Mouse (Mus musculus): Measurements from ENCODE around the gene Meltf.
A peak's percentile ranks its signal among the peaks of the same experiment; 100 is the strongest.

Meltf gene

DNA sequence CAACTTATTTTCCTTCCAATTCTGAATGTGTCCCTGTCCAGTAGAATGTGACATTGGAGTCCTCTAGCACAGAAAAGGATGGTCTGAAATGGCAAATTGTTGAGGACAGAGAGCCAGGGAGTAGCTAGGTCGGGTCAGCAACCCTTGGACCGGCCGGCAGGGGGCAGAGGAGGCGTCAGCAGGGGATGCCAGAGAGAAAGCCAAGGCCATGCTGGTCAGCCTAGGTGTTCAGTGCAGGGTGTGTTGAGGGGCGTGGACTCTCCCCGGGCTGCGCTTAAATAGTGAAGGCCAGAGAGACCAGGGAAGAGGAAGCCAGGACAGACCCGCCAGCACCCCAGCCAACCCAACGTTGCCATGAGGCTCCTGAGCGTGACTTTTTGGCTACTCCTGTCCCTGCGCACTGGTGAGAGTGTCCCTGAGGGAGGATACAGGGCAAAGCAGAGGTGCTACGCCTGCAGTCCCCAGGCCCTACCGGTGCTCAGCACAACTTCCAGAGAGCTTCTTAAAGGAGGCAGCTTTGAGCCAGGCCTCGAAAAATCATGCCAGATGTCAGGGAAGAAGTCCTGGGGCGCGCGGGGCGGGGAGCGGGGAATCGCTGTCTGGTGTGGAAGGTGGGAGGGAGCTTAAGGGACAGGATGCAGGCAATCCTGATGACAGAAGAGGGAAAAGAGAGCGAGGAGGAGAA lies at the start of gene Meltf:
Gene Meltf, plus strand, starts transcription at position 238 of the 685 bp plus-strand sequence.
- DNase-seq (ENCODE audit: low spot score in 2 of 2), result peak in 1 of 2 experiments; percentile 63

GRCm38 (mm10) chr16:31830726-31831125 lies 47.9 kb upstream of the Meltf start:
- no peak for DNase-seq (ENCODE audit: low spot score in 2 of 2)

- no peak for DNase-seq (ENCODE audit: low spot score in 2 of 2)
Observed at GRCm38 (mm10) chr16:31832630-31833422, 45.8 kb upstream of the Meltf start.

DNA sequence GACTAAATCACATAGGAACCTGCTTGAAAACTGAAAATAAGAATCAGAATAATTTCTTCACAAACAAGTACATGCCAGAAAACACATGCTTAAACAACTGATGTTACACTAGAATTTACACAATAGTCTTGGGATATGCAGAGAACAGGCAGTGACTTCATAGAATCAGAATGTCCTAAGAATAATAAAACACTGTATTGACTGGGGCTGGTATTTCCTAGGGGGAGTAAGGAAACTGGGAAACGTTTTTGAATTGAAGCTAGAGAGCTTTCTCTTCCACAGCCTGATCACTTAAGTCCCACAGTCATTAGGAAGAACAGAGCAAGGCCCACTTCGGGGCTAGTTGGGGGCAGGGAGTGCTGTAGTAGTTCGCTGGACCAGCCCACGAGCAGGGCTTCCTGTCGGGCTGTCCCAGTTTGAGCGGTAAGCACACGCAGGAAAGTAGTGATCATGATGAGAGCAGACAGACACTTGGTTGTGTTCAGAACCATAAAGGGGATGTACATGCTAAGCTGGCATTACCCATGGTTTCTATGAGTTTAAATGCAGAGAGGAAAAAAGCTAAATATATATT lies 44.5 kb upstream of the Meltf start:
- DNase-seq (ENCODE audit: low spot score in 2 of 2), result no peak

- DNase-seq (ENCODE audit: low spot score in 2 of 2), result no peak
Observed at GRCm38 (mm10) chr16:31834662-31835318, 43.8 kb upstream of the Meltf start.

GRCm38 (mm10) chr16:31837362-31837761 lies 41.2 kb upstream of the Meltf start:
- DNase-seq (ENCODE audit: low spot score in 2 of 2), result no peak

GRCm38 (mm10) chr16:31844246-31844645 lies 34.4 kb upstream of the Meltf start:
- DNase-seq (ENCODE audit: low spot score in 2 of 2), result no peak

DNA sequence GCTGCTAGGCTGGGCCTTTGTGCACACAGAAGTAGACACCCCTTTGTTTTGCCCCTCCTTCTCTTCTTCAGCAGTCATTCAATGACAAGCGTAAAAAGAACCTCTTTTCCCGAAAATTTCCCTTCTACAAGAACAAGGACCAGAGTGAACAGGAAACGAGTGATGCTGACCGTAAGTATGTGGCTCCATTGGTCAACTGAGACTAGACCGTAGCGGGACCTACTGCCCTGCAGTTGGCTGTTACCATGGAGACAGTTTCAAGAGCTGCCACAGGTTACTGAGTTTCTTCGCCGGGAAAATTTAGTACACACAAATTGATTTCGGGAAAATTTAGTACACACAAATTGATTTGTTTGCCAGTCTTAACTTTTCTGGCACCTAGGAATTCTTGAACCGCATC lies 31.8 kb upstream of the Meltf start:
- no peak for DNase-seq (ENCODE audit: low spot score in 2 of 2)

GRCm38 (mm10) chr16:31863920-31864319 lies 14.7 kb upstream of the Meltf start:
- DNase-seq (ENCODE audit: low spot score in 2 of 2), result no peak

DNA sequence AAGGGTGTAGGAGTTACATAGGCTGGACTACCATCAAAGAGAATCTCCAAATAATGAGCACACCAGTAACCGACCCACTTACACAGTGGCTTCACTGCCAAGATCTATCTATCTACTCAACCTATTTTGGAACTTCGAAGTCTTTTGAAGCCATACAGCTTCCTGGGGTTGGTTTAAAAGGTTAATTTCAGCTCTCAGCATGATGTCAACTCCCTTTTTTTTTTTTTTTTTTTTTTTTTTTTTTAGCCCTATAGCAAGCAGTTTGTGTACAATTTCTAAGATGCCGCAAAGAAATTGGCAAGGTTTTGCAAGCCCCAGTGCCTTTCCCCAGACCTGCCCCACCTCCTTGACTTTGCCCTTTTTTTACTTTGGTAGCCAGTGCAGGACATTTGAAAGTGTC lies 13.4 kb upstream of the Meltf start:
- DNase-seq (ENCODE audit: low spot score in 2 of 2), result no peak

DNA sequence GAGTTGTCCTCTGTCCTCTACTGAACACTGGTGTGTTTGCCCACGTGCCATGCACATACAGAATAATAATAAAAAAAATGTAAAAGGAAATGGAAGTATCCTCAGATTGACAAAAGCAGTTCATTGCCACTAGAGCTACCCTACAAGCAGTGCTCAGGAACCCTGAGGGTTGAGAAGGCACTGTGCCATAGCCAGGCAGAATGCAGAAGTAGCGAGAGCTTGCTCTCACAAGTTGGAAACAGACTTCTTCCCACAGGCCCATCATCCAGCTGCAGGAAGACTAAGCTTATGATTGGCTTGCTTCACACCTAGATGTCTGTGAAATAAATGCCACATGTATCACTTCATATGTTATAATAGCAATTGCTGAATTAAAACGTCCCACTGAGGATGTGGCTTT lies 11.7 kb upstream of the Meltf start:
- no peak for DNase-seq (ENCODE audit: low spot score in 2 of 2)

DNA sequence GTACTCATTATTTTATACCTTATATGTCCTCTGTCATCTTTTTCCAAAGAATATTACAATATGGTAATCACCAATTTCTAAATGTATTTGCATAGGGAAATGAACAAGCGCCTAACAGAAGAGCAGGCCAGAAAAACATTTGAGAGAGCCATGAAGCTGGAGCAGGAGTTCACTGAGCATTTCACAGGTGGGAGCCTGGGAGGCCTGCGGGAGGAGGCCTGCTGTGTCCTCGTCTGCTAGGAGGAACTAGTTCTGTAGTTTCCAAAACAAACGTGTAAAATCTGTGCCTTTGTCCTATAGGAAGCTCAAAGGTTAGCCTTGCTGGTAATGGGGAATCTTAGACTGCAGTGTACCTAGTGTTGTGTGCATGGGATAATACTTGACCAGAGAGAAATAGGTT lies 10.9 kb upstream of the Meltf start:
- DNase-seq (ENCODE audit: low spot score in 2 of 2), result no peak

DNA sequence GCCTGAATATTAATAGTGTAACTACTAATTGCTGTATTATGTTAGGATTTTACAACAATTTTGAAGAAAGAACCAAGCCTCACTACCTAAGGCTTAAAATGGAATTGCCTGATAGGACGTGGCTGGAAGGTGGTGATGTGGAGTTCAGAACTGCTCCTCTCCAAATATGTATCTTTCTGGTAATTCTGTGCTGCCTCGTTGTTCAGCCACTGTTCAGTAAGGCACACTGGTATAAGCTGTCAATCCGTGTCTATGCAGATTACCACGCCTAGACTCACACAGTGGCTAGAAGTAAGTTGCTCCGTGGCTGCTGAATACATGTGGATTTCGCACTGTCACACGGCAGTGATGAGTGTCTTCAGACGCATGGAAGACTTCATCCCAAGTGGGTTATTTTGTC lies 4.9 kb upstream of the Meltf start:
- DNase-seq (ENCODE audit: low spot score in 2 of 2), result no peak

DNA sequence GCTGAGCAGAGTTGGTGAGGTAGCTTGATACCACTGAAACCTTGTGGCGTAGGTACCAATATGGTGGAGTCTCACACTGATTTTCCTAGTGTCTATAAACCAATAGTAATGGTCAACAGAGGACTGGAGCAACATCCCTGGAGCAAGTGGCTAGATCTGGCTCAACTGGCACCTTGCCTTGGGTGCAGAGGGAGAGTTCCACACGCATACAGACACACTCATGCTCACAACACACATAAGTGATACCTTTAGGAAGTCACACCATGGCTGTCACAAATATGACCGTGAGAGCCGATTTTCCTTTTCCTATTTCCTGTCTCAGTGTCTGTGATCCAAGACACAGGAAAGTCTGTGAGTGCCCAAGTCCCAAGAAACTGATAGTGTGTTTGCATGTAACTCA lies 3.2 kb upstream of the Meltf start:
- DNase-seq (ENCODE audit: low spot score in 2 of 2), result no peak

DNA sequence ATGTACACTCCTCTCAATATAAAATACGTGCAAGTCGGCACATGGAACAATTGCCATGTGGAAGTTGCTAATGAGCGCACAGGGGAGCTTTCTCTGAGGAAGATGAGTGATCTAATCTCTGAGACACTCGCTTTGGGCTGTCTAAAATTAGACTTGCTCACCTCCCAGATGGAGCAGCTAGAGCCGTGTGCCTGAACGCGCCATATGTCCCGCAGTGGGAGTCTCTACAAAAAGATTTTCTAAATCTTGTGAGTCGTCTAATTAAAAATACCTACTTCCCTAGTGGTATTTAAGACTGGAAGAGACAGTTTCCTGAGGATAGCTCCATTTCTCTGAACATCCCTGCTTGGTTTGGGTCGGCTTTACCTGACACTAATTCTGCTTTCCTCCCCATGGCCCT lies 2.2 kb upstream of the Meltf start:
- DNase-seq (ENCODE audit: low spot score in 2 of 2), result no peak

DNA sequence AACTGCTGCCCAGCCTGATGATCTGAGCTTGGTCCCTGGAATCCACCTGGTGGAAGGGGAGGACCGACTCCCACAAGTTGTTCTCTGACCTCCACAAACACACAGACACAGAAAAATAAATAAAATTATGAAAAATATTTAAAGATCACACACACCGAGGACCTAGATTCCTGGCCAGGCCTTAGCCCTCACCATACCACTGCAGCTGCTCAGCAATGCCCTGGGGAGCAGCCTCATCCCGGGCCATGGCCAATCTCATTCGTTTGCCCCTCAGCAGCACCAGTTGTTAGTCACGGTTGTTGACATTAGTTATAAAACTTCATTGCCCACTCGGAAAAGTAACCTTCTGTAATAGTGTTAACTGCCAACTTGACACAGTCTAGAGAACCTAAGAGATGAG lies 558 bp upstream of the Meltf start:
- no peak for DNase-seq (ENCODE audit: low spot score in 2 of 2)

DNA sequence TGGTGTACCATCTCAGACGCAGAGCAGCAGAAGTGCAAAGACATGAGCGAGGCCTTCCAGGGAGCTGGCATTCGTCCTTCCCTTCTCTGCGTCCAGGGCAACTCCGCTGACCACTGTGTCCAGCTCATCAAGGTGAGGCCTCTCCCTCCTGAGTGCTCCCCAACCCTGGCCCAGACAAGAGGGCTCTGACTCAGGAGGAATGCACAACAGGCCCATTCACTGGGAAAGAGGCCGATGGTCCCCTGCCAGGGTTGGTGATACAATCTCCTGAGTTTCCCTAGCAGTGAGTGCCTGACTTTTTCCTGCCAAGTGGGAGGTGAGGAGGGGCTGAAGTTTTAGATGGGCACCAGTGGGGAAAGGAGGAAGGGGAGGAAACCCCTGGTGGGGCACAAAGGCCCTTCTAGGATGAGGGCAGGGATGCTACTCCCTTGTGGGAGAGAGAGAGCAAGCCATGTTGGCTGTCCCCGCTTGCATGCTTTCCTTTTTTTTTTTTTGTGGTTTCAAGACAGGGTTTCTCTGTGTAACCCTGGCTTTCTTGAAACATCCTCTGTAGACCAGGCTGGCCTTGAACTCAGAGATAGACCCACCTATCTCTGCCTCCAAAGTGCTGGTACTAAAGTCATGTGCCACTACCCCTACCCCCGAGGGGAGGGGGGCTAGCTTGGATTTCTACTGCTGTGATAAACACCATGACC lies 1.7 kb downstream of the Meltf start:
- DNase-seq (ENCODE audit: low spot score in 2 of 2), result no peak

DNA sequence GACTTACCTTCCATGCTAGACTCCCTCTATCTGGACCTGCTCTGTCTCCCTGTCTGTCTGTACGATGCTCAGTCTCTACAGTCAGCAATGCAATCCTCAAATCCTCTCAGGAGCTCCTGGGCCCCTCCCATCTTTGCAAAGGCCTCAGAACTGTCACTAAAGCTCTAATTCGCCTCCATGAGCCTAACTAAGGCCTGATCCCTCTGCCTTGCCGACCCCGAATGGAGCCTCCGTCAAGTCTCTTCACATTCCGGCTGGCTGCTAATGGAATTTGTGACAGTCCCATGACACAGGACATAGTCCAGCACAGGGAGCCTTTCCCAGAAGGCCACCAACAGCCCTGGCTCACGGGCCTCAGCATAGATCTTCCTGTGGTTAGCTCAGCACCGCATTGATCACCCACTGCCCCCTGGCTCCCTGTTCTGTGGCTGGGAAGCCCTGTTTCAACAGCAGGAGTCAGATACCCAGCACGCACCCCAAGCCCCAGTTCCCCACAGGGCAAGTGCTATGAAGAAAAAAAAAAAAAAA lies 3.8 kb downstream of the Meltf start:
- DNase-seq (ENCODE audit: low spot score in 2 of 2), result no peak

- no peak for DNase-seq (ENCODE audit: low spot score in 2 of 2)
Observed at GRCm38 (mm10) chr16:31883302-31883701, 4.7 kb downstream of the Meltf start.

GRCm38 (mm10) chr16:31883902-31884301 lies 5.3 kb downstream of the Meltf start:
- no peak for DNase-seq (ENCODE audit: low spot score in 2 of 2)

- no peak for DNase-seq (ENCODE audit: low spot score in 2 of 2)
Observed at GRCm38 (mm10) chr16:31890907-31891306, 12.3 kb downstream of the Meltf start.

All from thymus, postnatal 10 days (tissue).